Mouse (Mus musculus): Measurements from ENCODE around the gene Mettl1. TPM values are rescaled to one million over a fixed set of nuclear protein-coding genes. Genes with fewer than 3 reads are reported as not detected.

Mettl1 gene
- 18.2 and 43.8 TPM in 2 replicates for polyA plus RNA-seq (2012; rRNA removed; ENCODE audit: low replicate concordance)

GRCm38 (mm10) chr10:127041274-127041766 lies at the start of gene Mettl1, which contains the start of gene Eef1akmt3:
Gene Mettl1, plus strand, starts transcription at chr10:127041414.
Gene Eef1akmt3, minus strand, starts transcription at chr10:127041513.

GRCm38 (mm10) chr10:127000529-127000928 lies 40.7 kb upstream of the Mettl1 start, which contains the start of gene Avil:
Gene Avil, plus strand, starts transcription at chr10:127000709.

GRCm38 (mm10) chr10:127030336-127031296 lies 10.6 kb upstream of the Mettl1 start, which contains the start of gene Tsfm:
Gene Tsfm, minus strand, starts transcription at chr10:127030840.

GRCm38 (mm10) chr10:127047954-127048353 lies 6.7 kb downstream of the Mettl1 start, which contains the start of gene Cyp27b1:
Gene Cyp27b1, plus strand, starts transcription at chr10:127048250.

GRCm38 (mm10) chr10:127059968-127060916 lies 19.0 kb downstream of the Mettl1 start, which contains the start of gene March9:
Gene March9, minus strand, starts transcription at chr10:127060184.

GRCm38 (mm10) chr10:127063239-127063872 lies 22.1 kb downstream of the Mettl1 start, which contains the start of gene Cdk4:
Gene Cdk4, plus strand, starts transcription at chr10:127063534.

GRCm38 (mm10) chr10:127070190-127071121 lies 29.2 kb downstream of the Mettl1 start, which contains the start of gene Tspan31:
Gene Tspan31, minus strand, starts transcription at chr10:127070264.

GRCm38 (mm10) chr10:127075080-127075479 lies 33.9 kb downstream of the Mettl1 start, which contains the start of gene Agap2:
Gene Agap2, plus strand, starts transcription at chr10:127075284.

Other genes with a start within 250 kb of the Mettl1 start
- gene Atp23, start 140.1 kb upstream of the Mettl1 start, polyA plus RNA-seq (2012; rRNA removed; ENCODE audit: low replicate concordance) = 6.4 and 14.2 TPM in 2 replicates
- gene Ctdsp2, start 62.7 kb upstream of the Mettl1 start, polyA plus RNA-seq (2012; rRNA removed; ENCODE audit: low replicate concordance) = 143 and 242 TPM in 2 replicates
- gene Avil, start 40.7 kb upstream of the Mettl1 start, polyA plus RNA-seq (2012; rRNA removed; ENCODE audit: low replicate concordance) = 0.09 and 2.4 TPM in 2 replicates
- 43.6 and 44.6 TPM in 2 replicates for gene Tsfm, start 10.6 kb upstream of the Mettl1 start, polyA plus RNA-seq (2012; rRNA removed; ENCODE audit: low replicate concordance)
- gene Eef1akmt3, start 99 bp downstream of the Mettl1 start, polyA plus RNA-seq (2012; rRNA removed; ENCODE audit: low replicate concordance) = 0.13 and 1.5 TPM in 2 replicates
- 0.37 and 0.60 TPM in 2 replicates for gene Cyp27b1, start 6.8 kb downstream of the Mettl1 start, polyA plus RNA-seq (2012; rRNA removed; ENCODE audit: low replicate concordance)
- gene March9, start 18.8 kb downstream of the Mettl1 start, polyA plus RNA-seq (2012; rRNA removed; ENCODE audit: low replicate concordance) = 1.2 and 10.2 TPM in 2 replicates
- 148 and 541 TPM in 2 replicates for gene Cdk4, start 22.1 kb downstream of the Mettl1 start, polyA plus RNA-seq (2012; rRNA removed; ENCODE audit: low replicate concordance)
- gene Tspan31, start 28.9 kb downstream of the Mettl1 start, polyA plus RNA-seq (2012; rRNA removed; ENCODE audit: low replicate concordance) = 121 and 174 TPM in 2 replicates
- gene Agap2, start 33.9 kb downstream of the Mettl1 start, polyA plus RNA-seq (2012; rRNA removed; ENCODE audit: low replicate concordance) = 4.8 and 25.1 TPM in 2 replicates
- gene Os9, start 79.7 kb downstream of the Mettl1 start, polyA plus RNA-seq (2012; rRNA removed; ENCODE audit: low replicate concordance) = 95.7 and 99.4 TPM in 2 replicates
- gene B4galnt1, start 123.8 kb downstream of the Mettl1 start, polyA plus RNA-seq (2012; rRNA removed; ENCODE audit: low replicate concordance) = 9.0 and 26.1 TPM in 2 replicates
- 2.3 and 4.2 TPM in 2 replicates for gene Slc26a10, start 139.2 kb downstream of the Mettl1 start, polyA plus RNA-seq (2012; rRNA removed; ENCODE audit: low replicate concordance)
- gene Arhgef25, start 148.7 kb downstream of the Mettl1 start, polyA plus RNA-seq (2012; rRNA removed; ENCODE audit: low replicate concordance) = 29.9 and 129 TPM in 2 replicates
- gene Dtx3, start 154.3 kb downstream of the Mettl1 start, polyA plus RNA-seq (2012; rRNA removed; ENCODE audit: low replicate concordance) = 173 and 346 TPM in 2 replicates
- gene Pip4k2c, start 170.2 kb downstream of the Mettl1 start, polyA plus RNA-seq (2012; rRNA removed; ENCODE audit: low replicate concordance) = 38.6 and 48.2 TPM in 2 replicates
- gene Kif5a, start 221.9 kb downstream of the Mettl1 start, polyA plus RNA-seq (2012; rRNA removed; ENCODE audit: low replicate concordance) = 3.6 and 7.9 TPM in 2 replicates
- gene Dctn2, start 225.0 kb downstream of the Mettl1 start, polyA plus RNA-seq (2012; rRNA removed; ENCODE audit: low replicate concordance) = 266 and 298 TPM in 2 replicates
- 31.4 and 44.7 TPM in 2 replicates for gene Mbd6, start 247.6 kb downstream of the Mettl1 start, polyA plus RNA-seq (2012; rRNA removed; ENCODE audit: low replicate concordance)